Mouse (Mus musculus): Measurements from ENCODE around the gene BC048671. TPM values are rescaled to one million over a fixed set of nuclear protein-coding genes. Genes with fewer than 3 reads are reported as not detected.

The BC048671 gene
- polyA plus RNA-seq, 1 experiment from 2014 or later = not detected

GRCm38 (mm10) chr6:90320429-90320828, 19.4 kb downstream of the BC048671 start:
- Histone ChIP-seq H3K9ac (ENCODE audit: low read length) (no peak overlapping the region), H3K36me3 (ENCODE audit: control insufficient read depth, insufficient read depth, low read length) (no peaks in the 10 kb centered on the region), H3K4me2 (ENCODE audit: low read length) (no peak overlapping the region), H3K4me3 (ENCODE audit: low read depth, low read length) (no peak overlapping the region), H3K27me3 (replicated peaks; ENCODE audit: control insufficient read depth, insufficient read depth, low read length) (no peaks in the 10 kb centered on the region; the same call in 1 of the 2 replicates), H3K4me1 (ENCODE audit: control insufficient read depth, insufficient read depth, low read length) (no peaks in the 10 kb centered on the region), H3K27ac (ENCODE audit: low read depth, low read length) (no peak overlapping the region), H3K9me3 (replicated peaks; ENCODE audit: control insufficient read depth, low read length) (no peaks in the 10 kb centered on the region)
- ATAC-seq (no peak), DNase-seq (ENCODE audit: low spot score) (no peak)
- WGBS = 90% methylated on average over 5 of the region's 5 CpGs

DNA sequence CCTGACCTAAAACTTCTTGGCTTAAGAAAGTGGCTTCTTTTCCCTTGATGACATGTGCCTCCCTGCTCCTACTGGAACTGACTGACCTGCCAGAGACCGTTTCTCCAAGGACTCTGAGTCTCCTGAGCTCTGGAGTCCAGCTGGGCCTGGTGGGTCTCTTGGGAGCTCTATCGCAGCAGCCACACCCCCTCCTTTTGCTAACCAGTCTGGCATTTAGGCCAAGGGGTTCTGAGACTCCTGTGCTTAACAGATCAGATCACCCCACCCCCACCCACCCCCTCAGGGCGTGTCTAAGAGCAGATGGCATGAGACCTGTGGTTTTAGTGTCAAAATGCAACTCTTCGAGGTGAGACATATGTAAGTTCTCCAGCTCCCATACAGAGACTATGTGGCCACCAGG, 20.8 kb downstream of the BC048671 start:
- H3K27me3 ChIP-seq (replicated peaks; ENCODE audit: control insufficient read depth, insufficient read depth, low read length) = no peaks in the 10 kb centered on the region; the same call in 1 of the 2 replicates
- no peaks in the 10 kb centered on the region for H3K36me3 ChIP-seq (ENCODE audit: control insufficient read depth, insufficient read depth, low read length)
- no peak for DNase-seq (ENCODE audit: low spot score)
- H3K9me3 ChIP-seq (replicated peaks; ENCODE audit: control insufficient read depth, low read length) = no peaks in the 10 kb centered on the region
- WGBS = 54% methylated on average over 4 of the region's 4 CpGs
- no peak for ATAC-seq
- H3K9ac ChIP-seq (ENCODE audit: low read length) = no peak overlapping the region
- H3K4me3 ChIP-seq (ENCODE audit: low read depth, low read length) = no peak overlapping the region
- no peak overlapping the region for H3K27ac ChIP-seq (ENCODE audit: low read depth, low read length)
- no peaks in the 10 kb centered on the region for H3K4me1 ChIP-seq (ENCODE audit: control insufficient read depth, insufficient read depth, low read length)
- H3K4me2 ChIP-seq (ENCODE audit: low read length) = no peak overlapping the region

DNA sequence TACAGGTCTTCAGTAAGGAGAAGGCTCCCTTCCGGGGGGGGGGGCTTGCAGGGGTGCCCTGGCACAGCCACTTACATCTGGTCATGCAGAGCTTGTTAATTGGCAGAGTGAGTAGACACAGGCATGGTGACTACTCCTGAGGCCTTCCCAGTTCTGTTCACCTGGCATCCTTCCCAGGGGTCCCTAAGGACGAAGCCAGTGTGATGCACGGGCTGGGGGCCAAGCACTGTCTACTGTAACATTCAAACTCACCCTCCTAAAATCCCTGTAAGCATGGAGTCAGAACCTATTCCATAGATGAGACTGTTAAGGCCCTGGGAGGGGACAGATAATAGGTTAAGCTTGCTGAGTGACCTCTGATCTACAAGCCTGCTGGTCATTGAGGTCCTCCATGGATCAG, 23.0 kb downstream of the BC048671 start:
- H3K9me3 ChIP-seq (replicated peaks; ENCODE audit: control insufficient read depth, low read length) = no peaks in the 10 kb centered on the region
- WGBS = 49% methylated on average over 3 of the region's 3 CpGs
- peak; percentile 18 for DNase-seq (ENCODE audit: low spot score)
- H3K36me3 ChIP-seq (ENCODE audit: control insufficient read depth, insufficient read depth, low read length) = no peaks in the 10 kb centered on the region
- H3K9ac ChIP-seq (ENCODE audit: low read length) = no peak overlapping the region
- H3K4me1 ChIP-seq (ENCODE audit: control insufficient read depth, insufficient read depth, low read length) = no peaks in the 10 kb centered on the region
- H3K27ac ChIP-seq (ENCODE audit: low read depth, low read length) = no peak overlapping the region
- no peak overlapping the region for H3K4me2 ChIP-seq (ENCODE audit: low read length)
- no peak overlapping the region for H3K4me3 ChIP-seq (ENCODE audit: low read depth, low read length)
- no peaks in the 10 kb centered on the region; the same call in 1 of the 2 replicates for H3K27me3 ChIP-seq (replicated peaks; ENCODE audit: control insufficient read depth, insufficient read depth, low read length)
- 0 out of 2 replicates have a peak, but pooled peaks have one; percentile 32 for ATAC-seq

DNA sequence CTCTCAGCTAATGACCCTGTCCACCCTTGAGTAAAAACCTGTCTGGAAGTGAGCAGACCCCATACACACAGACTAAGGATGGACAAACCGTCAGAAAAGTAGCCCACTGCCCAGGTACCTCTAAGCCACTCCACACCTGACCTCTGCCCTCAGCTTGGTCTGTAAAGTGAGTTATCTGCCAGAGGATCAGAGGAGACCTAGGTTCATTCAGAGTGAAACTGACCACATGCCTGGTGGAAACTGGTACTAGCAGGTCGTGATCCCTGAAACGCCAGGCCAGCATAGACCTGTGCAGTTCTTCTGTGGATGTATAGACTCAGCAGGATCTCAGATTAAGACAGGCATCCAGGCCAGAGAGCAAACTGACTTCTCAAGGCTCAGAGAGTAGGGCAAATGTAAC, 23.4 kb downstream of the BC048671 start:
- DNase-seq (ENCODE audit: low spot score) (no peak), ATAC-seq (no peak)
- Histone ChIP-seq H3K9me3 (replicated peaks; ENCODE audit: control insufficient read depth, low read length) (no peaks in the 10 kb centered on the region), H3K4me2 (ENCODE audit: low read length) (0 out of 2 replicates have a peak overlapping the region, but pooled peaks have one; percentile 18), H3K27ac (ENCODE audit: low read depth, low read length) (no peak overlapping the region), H3K27me3 (replicated peaks; ENCODE audit: control insufficient read depth, insufficient read depth, low read length) (no peaks in the 10 kb centered on the region; the same call in 1 of the 2 replicates), H3K36me3 (ENCODE audit: control insufficient read depth, insufficient read depth, low read length) (no peaks in the 10 kb centered on the region), H3K9ac (ENCODE audit: low read length) (no peak overlapping the region), H3K4me3 (ENCODE audit: low read depth, low read length) (no peak overlapping the region), H3K4me1 (ENCODE audit: control insufficient read depth, insufficient read depth, low read length) (no peaks in the 10 kb centered on the region)
- WGBS = 73% methylated on average over 3 of the region's 3 CpGs

DNA sequence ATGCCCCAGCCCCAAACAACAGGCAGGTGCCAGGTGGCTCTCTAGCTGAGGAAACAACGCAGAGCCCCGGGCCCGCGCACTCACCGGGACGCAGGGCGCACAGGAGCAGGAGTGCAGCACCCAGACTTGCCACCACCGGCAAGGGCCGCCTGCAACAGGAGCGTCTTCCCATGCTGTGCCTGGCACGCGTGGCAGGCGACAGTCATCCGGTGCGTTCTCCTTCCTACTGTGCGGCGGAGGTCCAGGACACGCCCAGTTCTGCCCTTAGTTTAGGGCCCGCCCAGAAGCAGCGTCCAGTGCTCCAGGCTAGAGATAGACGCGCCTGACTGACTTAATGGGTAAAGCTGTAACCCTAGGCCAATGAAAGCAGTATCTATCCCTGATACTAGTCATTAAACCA, 24.0 kb downstream of the BC048671 start, which contains the start of gene Chst13:
Gene Chst13 (minus strand): TSS at position 195 of the 400 bp plus-strand sequence.
- Histone ChIP-seq H3K27ac (ENCODE audit: low read depth, low read length) (no peak within 1 kb of the TSS), H3K27me3 (replicated peaks; ENCODE audit: control insufficient read depth, insufficient read depth, low read length) (no peaks in the 10 kb centered on the region; the same call in 1 of the 2 replicates), H3K36me3 (ENCODE audit: control insufficient read depth, insufficient read depth, low read length) (no peaks in the 10 kb centered on the region), H3K9me3 (replicated peaks; ENCODE audit: control insufficient read depth, low read length) (no peaks in the 10 kb centered on the region), H3K4me3 (ENCODE audit: low read depth, low read length) (no peak within 1 kb of the TSS), H3K4me1 (ENCODE audit: control insufficient read depth, insufficient read depth, low read length) (no peaks in the 10 kb centered on the region), H3K9ac (ENCODE audit: low read length) (no peak within 1 kb of the TSS), H3K4me2 (ENCODE audit: low read length) (0 out of 2 replicates have a peak within 1 kb of the TSS, but pooled peaks have one; percentile 18)
- DNase-seq (ENCODE audit: low spot score) (peak; percentile 5), ATAC-seq (no peak)
- 5% methylated on average over 22 of the region's 22 CpGs for WGBS

DNA sequence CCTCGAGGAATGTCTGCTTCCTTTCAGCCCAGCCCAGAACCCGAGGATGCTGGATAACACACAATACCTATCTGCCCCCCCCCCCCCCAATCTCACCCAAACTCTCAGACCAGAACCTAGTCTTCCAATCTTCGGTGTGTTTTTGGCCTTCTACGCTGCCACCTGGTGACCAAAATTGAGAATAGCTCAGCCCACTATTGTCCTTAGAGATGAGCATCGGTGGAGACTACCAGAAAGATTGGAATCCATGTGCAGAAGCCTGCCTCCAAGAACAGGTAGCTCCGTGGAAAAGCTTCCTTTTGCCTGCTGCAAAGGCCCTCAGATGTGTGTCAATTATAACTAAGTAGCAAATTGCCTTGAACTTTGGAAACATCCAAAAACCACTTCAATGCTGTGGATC, 26.7 kb downstream of the BC048671 start:
- DNase-seq (ENCODE audit: low spot score) = peak; percentile 34
- H3K27ac ChIP-seq (ENCODE audit: low read depth, low read length) = no peak overlapping the region

DNA sequence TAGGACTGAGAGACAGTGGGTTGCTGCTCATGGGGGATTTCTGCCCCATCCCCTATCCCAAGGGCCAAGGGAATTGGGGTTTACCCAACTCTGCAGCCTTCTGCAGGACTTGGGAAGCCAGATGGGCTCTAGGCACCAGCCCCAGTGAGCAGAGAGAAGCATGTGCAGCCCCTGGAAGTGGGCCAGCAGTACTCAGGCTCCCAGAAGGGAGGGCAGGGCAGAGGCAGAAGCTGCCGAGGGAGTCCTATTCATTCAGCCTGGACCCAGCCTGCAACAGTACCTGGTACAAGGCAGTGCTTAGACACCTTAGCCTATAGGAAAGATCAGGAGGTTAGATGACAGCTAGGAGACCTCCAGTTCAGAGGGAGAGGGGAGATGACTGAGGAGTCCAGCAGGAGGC, 28.9 kb downstream of the BC048671 start:
- peak; percentile 90 for ATAC-seq
- 17% methylated on average over 1 of the region's 1 CpGs for WGBS
- Histone ChIP-seq H3K4me2 (ENCODE audit: low read length) (no peak overlapping the region), H3K27me3 (replicated peaks; ENCODE audit: control insufficient read depth, insufficient read depth, low read length) (no peaks in the 10 kb centered on the region; the same call in 1 of the 2 replicates), H3K36me3 (ENCODE audit: control insufficient read depth, insufficient read depth, low read length) (no peaks in the 10 kb centered on the region), H3K4me1 (ENCODE audit: control insufficient read depth, insufficient read depth, low read length) (no peaks in the 10 kb centered on the region), H3K9ac (ENCODE audit: low read length) (no peak overlapping the region), H3K27ac (ENCODE audit: low read depth, low read length) (no peak overlapping the region), H3K4me3 (ENCODE audit: low read depth, low read length) (no peak overlapping the region), H3K9me3 (replicated peaks; ENCODE audit: control insufficient read depth, low read length) (no peaks in the 10 kb centered on the region)
- DNase-seq (ENCODE audit: low spot score) = peak; percentile 84

More for the DNA sequence above, 26.7 kb downstream of the BC048671 start:
- no peak overlapping the region for H3K4me2 ChIP-seq (ENCODE audit: low read length)
- H3K4me1 ChIP-seq (ENCODE audit: control insufficient read depth, insufficient read depth, low read length) = no peaks in the 10 kb centered on the region
- H3K27me3 ChIP-seq (replicated peaks; ENCODE audit: control insufficient read depth, insufficient read depth, low read length) = no peaks in the 10 kb centered on the region; the same call in 1 of the 2 replicates
- WGBS = 13% methylated on average over 6 of the region's 6 CpGs
- no peak overlapping the region for H3K9ac ChIP-seq (ENCODE audit: low read length)
- no peak overlapping the region for H3K4me3 ChIP-seq (ENCODE audit: low read depth, low read length)
- ATAC-seq = no peak
- H3K36me3 ChIP-seq (ENCODE audit: control insufficient read depth, insufficient read depth, low read length) = no peaks in the 10 kb centered on the region
- H3K9me3 ChIP-seq (replicated peaks; ENCODE audit: control insufficient read depth, low read length) = no peaks in the 10 kb centered on the region

DNA sequence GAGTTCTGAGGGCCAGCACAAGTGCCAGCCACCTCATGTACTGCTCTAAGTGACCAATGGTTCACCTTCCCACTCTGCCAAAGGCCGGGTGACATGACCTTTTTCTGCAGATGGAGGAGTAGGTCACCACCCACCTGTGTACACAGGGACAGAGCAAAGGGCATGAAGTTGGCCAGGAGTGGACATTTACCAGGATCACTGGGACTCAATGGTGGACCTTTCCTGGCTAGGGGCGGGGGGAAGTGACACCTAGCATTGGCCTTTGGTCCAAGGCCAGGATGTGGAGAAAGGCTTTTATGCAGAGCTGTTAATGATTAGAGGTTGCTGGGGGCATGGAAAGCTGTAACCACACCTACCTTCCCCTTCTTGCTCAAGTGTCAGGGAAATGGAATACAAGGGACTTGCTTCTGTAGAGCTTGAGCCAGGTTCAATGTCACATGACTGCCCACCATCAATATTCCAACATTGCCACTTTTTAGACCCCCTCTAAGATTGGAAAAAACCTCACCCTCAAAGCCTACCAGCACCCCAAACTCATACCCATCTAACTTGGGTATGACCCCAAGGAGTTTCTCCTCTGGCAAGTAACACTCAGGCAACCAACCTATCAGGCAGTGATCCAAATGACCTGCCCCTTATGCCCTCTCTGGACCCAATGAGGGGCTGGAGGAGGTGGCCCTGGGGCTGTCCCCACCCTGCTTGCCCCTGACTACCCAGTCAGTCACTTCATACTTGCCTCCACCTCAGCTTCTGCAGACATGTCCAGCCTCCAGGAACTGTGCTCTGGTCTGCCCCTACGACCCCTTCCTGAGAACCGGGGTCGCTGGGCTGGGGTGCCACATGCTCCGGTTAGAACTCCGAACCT, 31.8 kb downstream of the BC048671 start, which contains the start of gene Uroc1:
Gene Uroc1 (plus strand): TSS at position 724 of the 865 bp plus-strand sequence.
- DNase-seq (ENCODE audit: low spot score) (no peak), ATAC-seq (no peak)
- no peaks in the 10 kb centered on the region for H3K36me3 ChIP-seq (ENCODE audit: control insufficient read depth, insufficient read depth, low read length)
- H3K4me3 ChIP-seq (ENCODE audit: low read depth, low read length) = no peak within 1 kb of the TSS
- H3K4me1 ChIP-seq (ENCODE audit: control insufficient read depth, insufficient read depth, low read length) = no peaks in the 10 kb centered on the region
- WGBS = 86% methylated on average over 7 of the region's 7 CpGs
- no peak within 1 kb of the TSS for H3K9ac ChIP-seq (ENCODE audit: low read length)
- H3K4me2 ChIP-seq (ENCODE audit: low read length) = no peak within 1 kb of the TSS
- H3K9me3 ChIP-seq (replicated peaks; ENCODE audit: control insufficient read depth, low read length) = no peaks in the 10 kb centered on the region
- H3K27me3 ChIP-seq (replicated peaks; ENCODE audit: control insufficient read depth, insufficient read depth, low read length) = no peaks in the 10 kb centered on the region
- no peak within 1 kb of the TSS for H3K27ac ChIP-seq (ENCODE audit: low read depth, low read length)

DNA sequence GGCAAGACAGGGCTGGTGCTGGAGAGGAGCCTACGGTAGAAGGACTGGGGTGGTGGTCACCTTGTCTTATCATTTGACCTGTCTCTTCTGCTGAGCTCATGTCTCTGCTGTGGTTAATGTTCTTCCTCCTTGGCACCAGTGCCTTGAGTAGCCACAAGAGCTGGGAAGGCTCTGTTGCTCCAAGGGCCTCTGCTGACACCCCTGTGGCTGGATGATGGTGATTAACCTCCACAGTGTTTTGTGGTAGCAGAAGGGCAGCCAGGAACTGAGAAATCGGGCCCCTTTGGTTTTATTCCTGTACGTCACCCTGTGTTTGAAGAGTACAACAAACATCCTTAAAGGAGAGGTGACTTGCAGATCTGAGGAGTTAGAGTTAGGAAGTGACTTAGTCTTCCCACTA, 33.2 kb downstream of the BC048671 start:
- Histone ChIP-seq H3K27me3 (replicated peaks; ENCODE audit: control insufficient read depth, insufficient read depth, low read length) (no peaks in the 10 kb centered on the region), H3K9me3 (replicated peaks; ENCODE audit: control insufficient read depth, low read length) (no peaks in the 10 kb centered on the region), H3K4me1 (ENCODE audit: control insufficient read depth, insufficient read depth, low read length) (no peaks in the 10 kb centered on the region), H3K4me3 (ENCODE audit: low read depth, low read length) (no peak overlapping the region), H3K4me2 (ENCODE audit: low read length) (no peak overlapping the region), H3K9ac (ENCODE audit: low read length) (no peak overlapping the region), H3K27ac (ENCODE audit: low read depth, low read length) (no peak overlapping the region), H3K36me3 (ENCODE audit: control insufficient read depth, insufficient read depth, low read length) (no peaks in the 10 kb centered on the region)
- no peak for ATAC-seq
- no peak for DNase-seq (ENCODE audit: low spot score)
- 81% methylated on average over 3 of the region's 3 CpGs for WGBS
